Mouse (Mus musculus): ENCODE measurements around the gene Phlda2. TPM values are rescaled to one million over a fixed set of nuclear protein-coding genes. Genes with fewer than 3 reads are reported as not detected.
A peak's percentile ranks its signal among the peaks of the same experiment; 100 is the strongest.

Phlda2 gene
- total RNA-seq, 2 experiments from 2014 or later = not detected

DNA sequence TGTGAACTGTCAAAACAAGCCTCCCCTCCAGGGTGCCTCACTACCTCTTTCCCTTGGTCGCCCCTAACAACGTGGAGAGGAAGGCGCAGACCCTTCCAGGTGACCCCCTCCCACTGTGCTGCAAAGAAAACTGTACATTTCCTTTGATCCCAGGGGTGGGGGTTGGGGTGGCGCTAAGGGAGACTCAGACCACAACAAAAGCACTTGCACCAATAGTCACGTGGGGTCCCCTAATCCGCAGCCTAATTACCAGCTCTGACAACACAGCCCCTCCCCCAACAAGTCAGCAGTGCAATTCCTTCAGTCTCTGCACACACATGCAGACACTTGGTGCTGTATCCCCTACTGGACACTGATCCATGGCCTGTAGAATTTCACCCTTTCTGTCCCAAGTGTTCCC lies 35.2 kb downstream of the Phlda2 start:
- intact Hi-C loops (cut with DNase I; ENCODE audit: low total_unique reads) = loop anchor here (2.0 to 5.0 kb wide), 2 partner anchors 313 to 370 kb away; no protein-coding TSS in a partner anchor

DNA sequence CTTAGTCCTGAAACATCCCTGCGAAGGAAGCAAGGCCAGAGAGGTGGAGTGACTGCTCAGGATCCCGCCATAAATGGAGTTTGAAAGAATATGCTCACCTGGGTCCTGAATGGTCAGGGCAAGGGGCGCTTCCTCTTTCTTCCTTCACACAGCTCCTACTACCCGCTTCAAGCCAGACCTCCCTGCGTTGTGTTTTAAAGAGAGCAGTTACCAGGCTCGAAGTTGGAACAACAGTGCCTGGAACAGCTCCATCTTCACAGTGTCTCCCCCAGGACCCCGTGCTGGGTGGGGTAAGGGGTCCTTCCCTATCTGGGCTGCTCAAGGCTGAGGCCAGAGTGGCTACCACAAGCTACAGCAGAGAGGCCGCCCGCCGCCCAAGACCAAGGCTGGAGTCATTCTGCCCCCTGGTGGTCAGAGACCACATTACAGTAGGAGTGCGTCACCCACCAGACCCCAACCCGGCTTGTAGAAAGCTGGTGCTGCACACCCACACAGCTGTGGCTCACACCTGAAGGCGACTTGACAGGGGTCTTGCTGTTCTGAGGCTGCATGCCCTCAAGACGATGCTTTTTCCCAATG lies 36.8 kb downstream of the Phlda2 start:
- intact Hi-C loops (cut with DNase I; ENCODE audit: low total_unique reads) = loop anchor here (2.0 to 5.0 kb wide), 2 partner anchors 311 to 369 kb away; no protein-coding TSS in a partner anchor

More for the DNA sequence above, 35.2 kb downstream of the Phlda2 start:
- no peak for DNase-seq

DNA sequence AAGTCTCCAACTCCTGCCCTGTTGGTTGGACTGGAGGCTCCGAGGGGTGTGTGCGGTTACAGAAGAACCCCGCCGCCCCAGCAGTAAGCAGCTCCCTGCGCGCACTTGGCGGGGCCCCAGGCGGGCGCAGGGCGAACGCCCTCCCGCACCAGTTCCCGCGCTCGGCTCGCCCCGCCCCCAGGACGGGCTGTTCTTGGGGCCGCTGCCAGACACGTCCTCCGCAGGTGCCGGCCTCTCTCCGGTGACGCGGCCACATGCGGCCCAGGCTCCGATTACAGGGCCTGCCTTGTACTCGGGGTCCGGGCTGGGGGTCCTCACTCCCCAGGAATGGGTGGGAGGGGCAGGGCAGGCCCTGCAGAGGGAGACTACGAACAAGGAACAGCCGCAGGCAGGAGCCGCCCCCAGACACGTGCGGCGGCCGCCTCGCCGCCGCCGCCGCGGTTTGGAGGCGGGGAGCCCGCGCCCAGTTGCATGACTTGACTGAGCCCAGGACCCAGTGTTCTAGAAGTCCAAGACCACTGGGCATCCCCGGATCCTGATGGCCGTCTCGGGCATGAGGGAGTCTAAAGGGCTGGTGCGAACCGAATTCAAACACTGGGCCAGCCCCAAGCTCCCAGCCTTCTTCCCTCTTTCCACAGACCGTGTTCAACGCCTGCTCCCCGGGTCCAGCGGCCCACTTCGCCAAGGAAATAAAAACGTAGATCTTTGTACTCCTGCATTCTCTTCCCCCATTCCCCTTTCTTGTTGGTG lies 38.0 kb downstream of the Phlda2 start:
- intact Hi-C loops (cut with DNase I; ENCODE audit: low total_unique reads) = loop anchor here (5.0 kb wide), 1 partner anchor 368 kb away; no protein-coding TSS in a partner anchor

More for the DNA sequence above, 36.8 kb downstream of the Phlda2 start:
- peak; percentile 84 for DNase-seq

DNA sequence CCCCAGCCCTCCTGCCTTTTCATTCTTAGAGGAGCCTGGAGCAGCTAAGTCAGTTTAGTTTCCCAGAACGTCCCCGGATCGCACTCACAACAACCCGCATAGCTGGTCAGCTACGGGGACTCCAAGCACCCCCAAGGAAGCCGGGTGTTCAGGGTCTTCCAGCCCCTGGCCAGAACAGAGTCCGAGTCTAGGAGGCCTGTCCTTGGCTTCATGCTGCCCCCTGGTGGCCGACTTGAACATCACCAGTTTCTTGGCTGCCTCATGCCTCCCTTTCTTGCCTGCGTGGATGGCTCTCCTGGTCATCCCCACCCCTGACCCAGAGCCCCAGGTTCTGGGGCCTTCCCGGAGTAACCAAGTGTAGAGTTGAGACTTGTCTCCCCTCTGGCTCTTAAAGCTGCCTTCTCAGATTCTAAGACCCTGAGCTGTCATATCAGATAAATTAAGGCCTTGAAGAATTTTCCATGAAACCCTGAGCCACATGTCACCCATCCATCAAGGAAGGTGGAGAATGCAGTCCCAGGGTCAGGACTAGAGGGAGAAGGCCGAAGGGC lies 39.0 kb downstream of the Phlda2 start:
- peak; percentile 82 for DNase-seq
- intact Hi-C loops (cut with DNase I; ENCODE audit: low total_unique reads) = no loop called here

More for the DNA sequence above, 38.0 kb downstream of the Phlda2 start:
- peak; percentile 53 for DNase-seq

DNA sequence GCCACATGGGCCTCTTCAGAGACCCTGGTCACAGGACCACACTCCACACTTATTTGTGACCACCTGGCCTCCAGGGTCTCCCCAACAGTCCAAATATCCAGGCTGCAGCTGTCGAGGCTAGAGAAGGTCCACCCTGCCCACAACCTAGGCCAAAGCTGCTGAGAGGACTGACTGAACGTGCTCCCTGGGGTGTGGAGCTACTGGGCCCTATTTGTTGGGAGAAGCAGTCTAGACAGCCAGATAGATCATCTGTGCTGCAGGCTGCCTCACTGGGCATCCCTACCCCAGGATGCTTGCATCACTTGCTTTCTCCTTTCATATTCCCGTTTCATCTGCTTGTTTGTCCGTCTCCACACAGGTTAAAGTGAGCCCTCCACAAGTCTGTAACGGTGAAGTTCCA lies 40.4 kb downstream of the Phlda2 start:
- intact Hi-C loops (cut with DNase I; ENCODE audit: low total_unique reads) = no loop called here
- DNase-seq = no peak

DNA sequence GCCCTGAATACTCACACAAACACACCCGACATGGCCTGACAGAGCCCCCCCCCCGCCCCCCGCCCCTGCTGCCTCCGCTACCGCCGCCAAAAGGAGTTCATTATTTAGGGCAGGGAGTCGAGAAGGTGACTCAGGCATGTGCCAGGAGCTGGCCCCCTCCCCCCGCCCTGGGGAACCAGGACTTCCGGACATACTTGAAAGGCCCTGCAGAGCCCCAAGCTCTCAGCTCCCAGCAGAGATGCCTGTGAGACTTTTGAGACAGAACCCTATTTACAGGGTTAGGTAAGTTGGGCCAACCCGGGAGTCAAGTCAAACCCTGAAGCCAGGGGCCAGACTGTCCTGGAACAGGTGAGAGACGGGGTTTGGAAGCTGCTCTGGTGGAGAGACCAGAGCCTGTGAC lies 41.0 kb downstream of the Phlda2 start:
- DNase-seq = no peak
- intact Hi-C loops (cut with DNase I; ENCODE audit: low total_unique reads) = no loop called here

DNA sequence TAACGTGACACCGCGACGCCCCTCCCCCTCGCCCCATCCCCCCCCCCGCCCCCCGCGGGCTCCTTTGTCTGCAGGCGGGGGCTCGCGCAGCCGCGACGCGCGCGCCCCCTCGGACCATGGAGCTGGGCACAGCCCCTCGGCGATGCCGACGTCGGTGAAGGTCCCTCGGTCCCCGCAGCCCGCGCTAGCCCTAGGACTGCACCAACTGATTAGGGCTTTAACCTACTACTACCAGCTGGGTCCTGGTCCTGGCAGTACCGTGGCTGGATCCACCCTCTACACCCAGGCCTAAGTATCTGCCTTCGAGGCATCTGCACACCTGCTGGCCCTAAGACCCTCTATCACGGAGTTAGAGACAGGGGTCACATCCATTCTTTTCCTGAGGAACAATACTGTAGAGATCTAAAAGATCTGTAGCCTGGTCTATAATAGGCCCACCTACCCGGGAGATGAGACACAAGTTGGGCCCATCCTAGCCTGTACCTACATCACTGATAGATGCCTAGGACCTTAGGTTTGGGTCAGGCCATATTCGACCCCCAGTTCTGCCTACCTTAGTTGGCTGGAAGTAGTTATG lies 41.6 kb downstream of the Phlda2 start:
- DNase-seq = no peak
- intact Hi-C loops (cut with DNase I; ENCODE audit: low total_unique reads) = no loop called here

DNA sequence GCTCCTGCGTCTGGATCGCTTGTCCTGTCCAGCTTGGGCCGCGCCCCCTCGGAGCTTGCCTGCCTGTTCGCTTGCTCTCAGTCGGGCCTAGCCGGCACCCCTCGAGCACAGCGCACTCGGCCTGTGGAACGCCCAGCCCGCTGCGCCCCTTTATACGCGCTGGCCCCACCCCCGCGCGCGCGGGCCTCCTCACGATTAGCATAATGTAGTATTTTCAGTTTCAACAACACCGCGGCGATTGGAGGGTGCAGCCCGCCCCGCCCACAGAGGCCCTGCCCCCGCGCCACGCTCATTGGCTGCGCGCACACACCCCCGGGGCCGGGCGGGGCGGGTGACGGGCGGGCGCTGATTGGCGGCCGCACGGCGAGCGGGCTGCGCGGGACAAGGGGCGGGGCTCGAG lies 42.1 kb downstream of the Phlda2 start, which contains the start of gene Cdkn1c:
Cdkn1c (minus strand) TSS at position 177 of the 400 bp plus-strand sequence.
- intact Hi-C loops (cut with DNase I; ENCODE audit: low total_unique reads) = no loop called here
- DNase-seq = peak; percentile 92

DNA sequence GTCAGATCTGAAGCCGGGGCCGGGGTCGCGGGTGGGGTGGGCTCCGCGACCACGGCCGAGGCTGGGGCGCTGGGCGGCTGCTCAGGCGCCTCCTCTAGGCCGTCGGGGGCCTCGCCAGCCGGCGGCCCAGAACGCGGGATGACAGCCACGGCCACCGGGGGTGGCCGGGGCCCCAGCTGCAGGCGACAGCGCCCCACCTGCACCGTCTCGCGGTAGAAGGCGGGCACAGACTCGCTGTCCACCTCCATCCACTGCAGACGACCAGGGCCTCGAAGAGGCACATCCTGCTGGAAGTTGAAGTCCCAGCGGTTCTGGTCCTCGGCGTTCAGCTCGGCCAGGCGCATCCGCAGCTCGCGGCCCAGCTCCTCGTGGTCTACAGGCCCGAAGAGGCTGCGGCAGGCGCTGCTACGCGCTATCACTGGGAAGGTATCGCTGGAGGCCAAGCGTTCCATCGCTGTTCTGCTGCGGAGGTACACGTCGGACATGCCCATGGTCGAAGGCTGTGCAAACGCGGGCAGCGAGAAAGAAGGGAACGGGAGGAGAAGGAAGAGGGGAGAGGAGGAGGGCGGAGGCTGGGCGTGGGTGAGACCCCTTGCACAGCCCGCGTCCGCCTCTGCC lies 42.6 kb downstream of the Phlda2 start:
- intact Hi-C loops (cut with DNase I; ENCODE audit: low total_unique reads) = no loop called here
- peak; percentile 26 for DNase-seq

GRCm38 (mm10) chr7:143459332-143460211 lies 43.4 kb downstream of the Phlda2 start:
- DNase-seq = peak; percentile 67
- intact Hi-C loops (cut with DNase I; ENCODE audit: low total_unique reads) = no loop called here

DNA sequence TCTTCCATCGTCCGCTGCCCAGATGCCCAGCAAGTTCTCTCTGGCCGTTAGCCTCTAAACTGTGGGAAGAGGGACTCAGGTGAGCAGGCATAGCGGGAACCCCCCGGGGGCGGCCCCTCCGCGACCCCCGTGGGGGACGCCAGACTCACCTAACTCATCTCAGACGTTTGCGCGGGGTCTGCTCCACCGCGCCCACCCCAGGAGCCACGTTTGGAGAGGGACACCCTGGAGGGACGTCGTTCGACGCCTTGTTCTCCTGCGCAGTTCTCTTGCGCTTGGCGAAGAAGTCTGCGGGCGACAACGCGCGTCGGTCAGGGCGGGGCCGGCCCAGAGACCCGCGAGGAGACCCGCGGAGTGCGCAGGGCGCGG lies 44.0 kb downstream of the Phlda2 start:
- intact Hi-C loops (cut with DNase I; ENCODE audit: low total_unique reads) = no loop called here

More for the DNA sequence above, 44.0 kb downstream of the Phlda2 start:
- DNase-seq = no peak

Other genes with a start within 250 kb of the Phlda2 start
- 100 to 1,000 TPM; 565 to 617 TPM for gene Cdkn1c, start 42.1 kb downstream of the Phlda2 start, total RNA-seq (2021)
- gene Slc22a18, start 29.4 kb downstream of the Phlda2 start, total RNA-seq (2021) = under 1 TPM; 0.31 to 0.35 TPM
- gene Nap1l4, start 46.0 kb upstream of the Phlda2 start, total RNA-seq (2021) = 100 to 1,000 TPM; 158 to 159 TPM
- gene Cars, start 96.9 kb upstream of the Phlda2 start, total RNA-seq (2021) = 10 to 100 TPM; 35.9 to 39.4 TPM
- gene Tnfrsf26, start 125.6 kb upstream of the Phlda2 start, total RNA-seq (2021) = under 1 TPM; 0.31 to 0.44 TPM
- 1 to 10 TPM; 1.5 to 3.0 TPM for gene Tnfrsf22, start 146.5 kb upstream of the Phlda2 start, total RNA-seq (2021)
- 1 to 10 TPM; 3.2 to 4.0 TPM for gene Tnfrsf23, start 182.7 kb upstream of the Phlda2 start, total RNA-seq (2021)

Measured in gastrocnemius, postnatal 14 days (tissue).